Mouse (Mus musculus) retina, postnatal 1 day (tissue): ENCODE measurements around the gene Rcan1.
A peak's percentile ranks its signal among the peaks of the same experiment; 100 is the strongest.

Experiments used
- DNase-seq: peaks from one replicate; pipeline ENCODE4 v3.0.0-alpha.2; 2012

Rcan1 gene

GRCm38 (mm10) chr16:92467041-92467440 is 3.6 kb downstream of the Rcan1 start:
- DNase-seq: no peak

GRCm38 (mm10) chr16:92465642-92466526 is 4.8 kb downstream of the Rcan1 start:
- peak; percentile 100 for DNase-seq

GRCm38 (mm10) chr16:92465226-92465625 is 5.4 kb downstream of the Rcan1 start:
- DNase-seq: no peak

GRCm38 (mm10) chr16:92464390-92464972 is 6.2 kb downstream of the Rcan1 start:
- DNase-seq: no peak

GRCm38 (mm10) chr16:92461412-92461811 is 9.3 kb downstream of the Rcan1 start:
- DNase-seq: no peak

DNA sequence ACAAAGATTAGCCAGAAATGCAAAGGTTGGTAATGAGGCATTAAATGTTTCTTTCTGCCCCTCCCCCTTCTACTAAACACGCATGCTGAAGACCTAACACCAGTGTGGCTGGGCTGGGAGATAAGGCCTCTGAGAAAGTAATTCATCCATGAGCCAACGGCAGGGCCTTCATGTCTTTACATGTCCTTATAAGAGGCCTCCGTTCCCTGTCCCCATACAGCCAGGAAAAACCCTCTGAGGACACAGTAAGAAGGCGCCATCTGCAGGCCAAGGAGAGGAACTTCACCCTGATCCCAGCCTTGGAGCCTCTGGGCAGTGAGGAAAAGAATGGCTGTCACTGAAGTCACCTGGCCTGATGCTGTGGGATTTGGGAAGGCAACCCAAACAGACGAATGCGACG is 13.1 kb downstream of the Rcan1 start:
- DNase-seq: peak; percentile 85

- DNase-seq: no peak
These were observed 14.7 kb downstream of the Rcan1 start for GRCm38 (mm10) chr16:92455969-92456368.

DNA sequence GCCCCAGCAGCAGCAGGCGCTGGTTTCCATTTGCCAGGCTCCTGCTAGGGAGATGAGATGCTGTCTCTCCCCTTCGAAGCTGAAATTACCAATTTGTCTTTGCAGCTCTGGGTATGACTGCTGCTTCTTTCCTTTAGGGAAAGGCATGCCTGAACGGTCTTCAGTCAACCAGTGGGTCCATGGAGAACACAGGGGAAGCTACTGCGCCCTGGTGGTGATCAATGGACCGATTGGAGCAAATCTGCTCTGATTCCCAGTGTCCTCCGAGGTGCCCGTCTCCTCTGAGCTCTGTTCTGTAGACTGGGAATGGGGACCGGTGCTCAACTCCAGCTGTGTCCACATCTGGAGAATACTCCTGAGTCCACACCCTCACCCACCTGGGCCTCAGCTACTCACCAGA is 15.2 kb downstream of the Rcan1 start:
- DNase-seq: no peak

GRCm38 (mm10) chr16:92454495-92454894 is 16.2 kb downstream of the Rcan1 start:
- no peak for DNase-seq

DNA sequence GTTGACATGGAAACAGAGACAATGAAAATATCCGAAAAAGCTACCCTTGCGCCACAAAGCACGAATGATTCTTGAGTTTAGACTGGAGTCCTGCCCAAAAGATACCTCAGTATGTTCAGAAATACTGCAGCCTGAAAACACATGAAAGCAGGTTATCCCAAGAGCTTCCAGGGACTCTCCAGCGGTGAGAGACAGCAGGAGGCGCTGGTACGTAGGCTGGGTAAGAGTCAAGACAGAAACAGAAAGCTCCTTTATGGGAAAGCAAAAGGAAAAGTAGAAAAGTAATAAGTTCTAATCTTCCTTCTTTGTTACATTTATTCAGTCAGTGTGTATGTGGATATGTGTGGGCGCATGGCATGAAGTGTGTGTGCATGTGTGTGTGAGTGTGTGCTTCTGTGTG is 16.7 kb downstream of the Rcan1 start:
- no peak for DNase-seq

- peak; percentile 40 for DNase-seq
These were observed 18.1 kb downstream of the Rcan1 start for GRCm38 (mm10) chr16:92452609-92453008.

GRCm38 (mm10) chr16:92451516-92452072 is 19.1 kb downstream of the Rcan1 start:
- peak; percentile 29 for DNase-seq

DNA sequence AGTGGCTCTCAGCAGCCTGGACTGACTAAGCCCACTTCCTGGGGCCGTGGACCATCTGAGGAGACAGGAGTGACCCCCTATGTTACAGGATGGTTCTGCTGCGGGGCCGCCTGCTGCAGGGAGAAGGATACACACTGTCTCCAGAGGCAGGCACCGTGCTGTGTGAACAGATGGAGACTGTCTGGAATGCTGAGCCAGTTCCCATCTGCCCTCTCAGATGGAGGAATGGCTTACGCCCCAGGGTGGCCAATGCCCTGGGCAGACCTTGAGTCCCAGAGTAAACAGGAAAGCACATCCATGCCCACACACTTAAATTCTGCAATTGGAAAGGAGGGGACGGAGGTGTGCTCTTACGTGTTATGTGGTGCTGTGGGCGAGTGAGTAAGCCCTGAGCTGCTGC is 20.3 kb downstream of the Rcan1 start:
- peak; percentile 52 for DNase-seq

GRCm38 (mm10) chr16:92449080-92449479 is 21.6 kb downstream of the Rcan1 start:
- no peak for DNase-seq

DNA sequence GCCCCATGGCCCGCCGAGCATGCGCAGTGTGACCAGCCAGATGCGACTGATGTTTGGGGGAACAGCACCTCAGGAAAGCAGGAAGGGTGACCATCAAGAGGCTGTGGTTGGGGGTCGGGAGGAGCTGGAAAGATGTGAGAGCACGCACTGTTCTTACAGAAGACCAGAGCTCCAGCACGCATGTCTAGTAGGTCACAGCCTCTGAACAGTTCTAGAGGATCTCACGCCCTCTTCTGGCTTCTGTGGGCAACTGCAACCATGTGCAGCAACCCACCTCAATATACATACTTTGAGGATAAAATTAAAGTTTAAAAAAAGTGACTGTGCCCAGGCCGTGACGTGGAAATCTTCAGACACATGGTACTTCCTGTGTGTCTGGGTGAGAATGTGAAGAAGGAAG is 25.3 kb downstream of the Rcan1 start:
- DNase-seq: peak; percentile 62

DNA sequence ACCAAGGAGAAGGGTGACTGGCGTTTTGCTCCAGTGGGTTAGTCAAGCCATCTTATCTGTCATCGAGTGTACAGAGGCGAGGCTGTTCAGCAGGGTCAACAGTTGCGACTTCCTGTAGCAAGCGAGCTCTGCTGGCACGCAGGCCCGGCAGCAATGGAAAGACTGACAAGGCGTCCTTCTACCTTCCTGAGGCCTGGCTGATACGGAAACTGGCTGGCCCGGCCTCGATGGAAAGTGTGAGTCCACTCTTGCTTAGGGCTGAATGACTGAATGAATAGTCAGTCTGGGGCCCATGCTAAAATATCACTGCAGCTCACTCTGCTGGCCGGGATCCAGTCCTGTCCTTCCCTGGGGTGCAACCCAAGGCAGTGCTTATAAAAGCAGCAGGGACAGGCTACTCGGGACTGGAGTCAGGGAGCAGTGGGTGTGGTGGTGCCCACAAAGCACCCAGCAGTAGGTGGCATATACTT is 27.0 kb downstream of the Rcan1 start:
- DNase-seq: no peak

DNA sequence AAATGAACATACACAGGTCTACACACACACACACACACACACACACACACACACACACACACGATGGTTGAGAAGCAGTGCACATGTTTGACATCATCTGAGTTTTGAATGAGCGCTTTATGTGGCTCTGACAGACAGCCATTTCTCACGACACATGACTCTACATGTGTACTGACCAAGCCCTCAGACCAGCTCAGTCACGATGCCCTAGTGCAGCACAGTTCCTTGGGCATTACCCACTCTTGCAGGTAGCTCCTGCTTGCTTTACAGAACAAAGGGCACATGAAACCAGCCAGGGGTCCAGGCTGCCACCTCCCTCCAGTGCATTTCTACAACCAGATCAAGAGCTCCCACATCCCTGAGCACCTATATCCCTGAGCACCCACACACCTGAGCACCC is 27.7 kb downstream of the Rcan1 start:
- no peak for DNase-seq

GRCm38 (mm10) chr16:92442150-92442549 is 28.5 kb downstream of the Rcan1 start:
- no peak for DNase-seq

- DNase-seq: no peak
These were observed 29.5 kb downstream of the Rcan1 start for GRCm38 (mm10) chr16:92441203-92441602.

DNA sequence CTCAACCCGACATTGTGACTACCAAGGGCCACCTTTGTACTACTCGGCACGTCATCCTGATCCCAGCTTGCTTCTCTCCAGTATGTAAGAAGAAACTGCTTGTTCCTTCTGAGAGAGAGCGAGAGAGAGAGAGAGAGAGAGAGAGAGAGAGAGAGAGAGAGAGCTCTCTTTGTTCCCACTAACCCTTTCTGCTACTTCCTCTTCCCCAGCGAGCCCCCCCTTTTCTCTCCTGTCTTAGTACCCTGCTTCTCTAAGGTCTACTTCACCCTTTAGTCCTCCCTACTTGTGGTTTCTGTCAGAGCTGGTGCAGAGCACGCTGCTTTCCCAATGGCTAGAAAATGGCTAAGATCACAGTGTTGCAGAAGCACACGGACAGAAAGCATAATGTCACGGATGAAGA is 30.4 kb downstream of the Rcan1 start:
- DNase-seq: no peak

- DNase-seq: no peak
These were observed 30.9 kb downstream of the Rcan1 start for GRCm38 (mm10) chr16:92439775-92440174.

DNA sequence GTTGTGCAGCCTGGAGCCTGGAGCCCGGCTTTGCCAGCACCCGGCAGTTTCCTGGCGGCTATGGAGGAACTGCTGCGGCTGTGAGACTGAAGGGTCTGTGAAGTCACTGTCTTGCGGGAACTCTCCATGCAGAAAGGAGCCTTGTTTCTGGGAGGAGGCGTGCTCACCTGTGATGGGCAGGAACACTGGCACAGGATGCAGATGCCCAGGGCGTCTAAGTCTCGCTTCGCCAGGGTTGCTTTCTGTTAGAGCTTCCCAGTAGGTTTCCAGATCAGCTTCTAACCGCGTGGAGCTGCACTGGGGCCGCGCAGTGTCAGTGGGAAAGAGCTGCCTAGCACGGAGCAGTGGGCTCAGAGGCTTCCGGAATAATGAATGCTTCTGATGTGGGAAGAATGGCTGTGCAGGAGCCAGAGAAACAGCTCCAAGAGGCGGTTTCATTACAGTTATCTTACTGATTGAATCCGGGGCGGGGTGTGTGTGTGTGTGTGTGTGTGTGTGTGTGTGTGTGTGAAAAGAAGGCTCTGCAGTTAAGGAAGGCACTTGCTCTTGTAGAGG is 35.2 kb downstream of the Rcan1 start:
- DNase-seq: no peak

- no peak for DNase-seq
These were observed 37.5 kb downstream of the Rcan1 start for GRCm38 (mm10) chr16:92433176-92433575.

GRCm38 (mm10) chr16:92430731-92431130 is 39.9 kb downstream of the Rcan1 start:
- no peak for DNase-seq
